Mouse (Mus musculus): ENCODE measurements around the gene Copz2. TPM values are rescaled to one million over a fixed set of nuclear protein-coding genes. Genes with fewer than 3 reads are reported as not detected.
A peak's percentile ranks its signal among the peaks of the same experiment; 100 is the strongest.

Gene Copz2
- total RNA-seq, 2 experiments from 2014 or later = 71.4 to 77.1 TPM

DNA sequence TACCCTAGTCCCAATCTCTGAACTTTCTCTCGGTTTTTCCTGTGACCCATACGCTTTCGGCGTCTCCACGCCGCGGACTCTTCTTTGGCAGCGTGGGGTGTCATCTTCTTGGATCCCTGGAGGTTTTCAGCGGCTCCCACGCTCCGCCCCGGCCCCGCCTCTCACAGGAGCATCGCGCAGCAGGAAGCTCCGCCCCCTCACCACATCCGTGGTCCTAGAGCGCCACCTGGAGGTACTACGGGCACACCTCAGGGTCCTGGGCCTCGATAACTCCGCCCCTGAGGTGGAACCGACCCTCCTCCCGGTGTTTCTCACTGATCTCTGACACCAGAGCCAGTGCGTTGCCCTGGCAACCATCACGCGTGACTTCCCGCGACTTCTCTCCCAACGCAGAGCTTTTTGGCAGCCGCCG is 12.2 kb downstream of the Copz2 start:
- DNase-seq (ENCODE audit: low spot score in 2 of 2) = peak; percentile 94

DNA sequence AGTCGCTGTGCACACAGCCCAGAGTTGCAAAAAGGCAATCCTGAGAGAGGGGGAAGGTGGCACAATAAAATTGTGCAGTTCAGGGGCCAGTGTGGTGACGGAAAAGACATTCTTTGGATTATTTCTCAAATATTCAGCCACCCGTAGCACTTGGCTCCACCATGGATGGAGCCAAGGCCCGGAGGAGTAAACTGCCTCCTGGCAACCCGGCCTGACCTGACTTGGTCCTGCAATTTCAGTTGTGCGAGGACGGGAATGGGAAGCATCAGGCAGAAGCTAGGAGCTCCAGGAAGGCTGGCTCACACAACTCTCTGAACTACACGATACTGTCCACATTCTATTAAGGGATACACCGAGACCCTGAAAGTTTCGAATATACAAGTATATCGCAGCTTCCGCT is 12.9 kb downstream of the Copz2 start:
- DNase-seq (ENCODE audit: low spot score in 2 of 2) = no peak

DNA sequence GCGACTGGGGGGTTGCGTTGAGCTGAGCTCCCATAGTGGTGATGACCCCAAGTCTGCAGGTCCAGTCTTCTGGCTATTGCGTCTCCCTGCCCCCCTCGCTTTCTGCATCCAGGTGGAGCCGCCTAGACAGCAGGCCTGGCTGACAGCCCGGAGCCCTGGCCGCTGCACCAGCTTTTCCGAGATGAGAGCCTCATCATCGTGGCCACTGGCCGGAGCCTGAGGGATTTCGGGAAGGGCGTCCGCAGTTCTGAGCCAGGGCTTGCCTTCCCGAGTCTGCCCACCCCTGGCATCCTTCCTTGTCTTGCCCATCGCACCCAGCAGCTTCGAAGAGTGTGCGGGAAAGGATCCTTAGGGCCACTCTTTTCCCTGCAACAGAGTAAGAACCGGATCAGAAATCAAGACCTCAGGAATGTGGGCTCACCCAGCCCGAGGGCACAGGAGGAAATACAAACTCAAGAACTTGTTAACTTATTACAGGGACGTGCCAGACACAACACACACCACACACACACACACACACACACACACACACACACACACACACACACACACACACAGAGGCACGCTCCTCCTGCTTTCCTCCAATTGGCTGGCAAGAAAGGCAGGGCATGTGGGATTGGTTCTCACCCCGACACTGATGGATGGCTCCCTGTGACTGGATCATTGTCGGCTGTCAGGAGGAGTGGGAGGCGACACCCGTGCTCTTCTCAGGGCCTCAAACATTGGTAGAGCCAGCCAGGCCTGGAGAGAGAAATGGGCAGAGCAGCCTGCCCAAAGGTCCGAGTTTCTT is 13.7 kb downstream of the Copz2 start:
- DNase-seq (ENCODE audit: low spot score in 2 of 2) = peak; percentile 44 to 59

GRCm38 (mm10) chr11:96867149-96867548 is 17.5 kb downstream of the Copz2 start:
- DNase-seq (ENCODE audit: low spot score in 2 of 2) = peak; percentile 51 to 67

DNA sequence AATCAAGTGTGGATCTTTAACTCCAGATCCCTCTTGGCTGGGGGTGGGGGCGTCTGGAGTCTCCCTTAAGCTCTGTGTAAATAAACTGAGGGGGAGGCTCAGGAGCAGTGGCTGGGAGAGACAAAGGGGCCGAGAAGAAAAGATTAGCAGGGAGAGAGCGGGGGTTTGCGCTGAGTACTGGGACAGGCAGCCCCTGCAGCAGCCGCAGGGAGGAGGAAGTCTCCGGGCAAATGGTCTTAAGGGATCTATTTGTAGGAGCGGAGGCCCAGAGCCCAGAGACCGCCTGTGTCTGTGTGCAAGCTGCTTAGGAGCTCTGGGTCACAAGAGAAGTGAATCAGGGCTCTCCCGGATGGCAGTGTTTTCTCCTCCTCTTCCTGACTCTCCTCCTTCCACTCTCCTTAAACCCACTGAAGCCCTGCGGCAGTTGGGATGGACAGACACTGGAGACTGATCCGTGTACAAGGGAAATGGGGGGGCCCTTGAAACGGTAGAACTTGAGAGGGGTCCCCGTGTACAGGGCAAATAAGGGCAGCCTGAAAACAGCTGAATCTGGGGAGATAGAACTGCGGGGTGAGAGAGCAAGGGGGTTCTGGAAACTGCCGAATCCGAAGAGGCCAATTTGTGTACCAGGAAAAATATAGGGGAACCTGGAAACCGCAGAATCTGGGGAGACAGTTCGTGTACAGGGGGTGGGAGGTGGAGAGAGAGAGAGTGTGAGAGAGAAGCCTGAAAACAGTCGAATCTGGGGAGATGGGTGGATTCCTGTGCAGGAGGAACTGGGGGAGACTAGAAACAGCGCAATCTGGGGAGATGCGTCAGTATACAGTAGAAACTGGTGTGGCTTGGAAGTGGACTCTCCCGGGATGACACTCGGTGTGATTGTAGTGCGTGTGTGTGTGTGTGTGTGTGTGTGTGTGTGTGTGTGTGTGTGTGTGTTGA is 23.0 kb downstream of the Copz2 start:
- peak in 1 of 2 experiments; percentile 29 for DNase-seq (ENCODE audit: low spot score in 2 of 2)

GRCm38 (mm10) chr11:96873601-96874140 is 24.0 kb downstream of the Copz2 start:
- DNase-seq (ENCODE audit: low spot score in 2 of 2) = peak in 1 of 2 experiments; percentile 63

DNA sequence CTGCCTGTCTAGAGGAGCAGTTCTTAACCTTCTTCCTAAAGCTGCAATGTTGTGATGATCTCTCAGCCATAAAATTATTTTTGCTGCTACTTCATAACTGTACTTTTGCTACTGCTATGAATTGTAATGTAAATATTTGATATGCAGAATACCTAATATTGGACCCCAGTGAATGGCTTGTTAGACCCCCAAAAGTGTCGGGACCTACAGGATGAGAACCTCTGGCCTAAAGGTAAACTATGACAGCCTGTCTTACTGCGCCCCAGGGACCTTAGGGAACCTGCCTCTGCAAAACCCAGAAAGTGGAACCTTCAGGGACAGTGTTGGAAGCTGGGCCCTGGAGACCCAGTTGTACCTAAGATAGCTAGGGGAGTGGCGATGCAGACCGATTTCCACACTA is 25.6 kb downstream of the Copz2 start:
- no peak for DNase-seq (ENCODE audit: low spot score in 2 of 2)

DNA sequence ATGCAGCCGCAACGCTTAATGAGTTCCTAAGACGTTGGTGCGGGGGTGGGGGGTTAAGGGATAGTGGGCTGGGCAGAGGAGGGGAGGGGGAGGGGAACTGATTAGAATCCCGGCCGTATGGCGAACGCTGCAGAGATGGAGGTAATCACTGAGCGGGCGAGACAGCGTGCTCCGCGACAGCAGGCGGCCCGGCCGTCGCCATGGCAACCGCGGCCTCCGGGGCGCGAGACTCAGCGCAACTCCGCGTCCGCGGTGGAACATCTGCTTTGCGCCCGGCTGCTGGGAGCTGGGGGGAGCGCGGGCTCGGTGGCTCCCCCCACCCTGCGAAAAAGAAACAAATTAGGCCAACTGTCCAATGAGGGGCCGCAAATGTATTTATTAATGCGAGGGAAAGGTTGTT is 26.1 kb downstream of the Copz2 start:
- peak; percentile 68 to 80 for DNase-seq (ENCODE audit: low spot score in 2 of 2)

DNA sequence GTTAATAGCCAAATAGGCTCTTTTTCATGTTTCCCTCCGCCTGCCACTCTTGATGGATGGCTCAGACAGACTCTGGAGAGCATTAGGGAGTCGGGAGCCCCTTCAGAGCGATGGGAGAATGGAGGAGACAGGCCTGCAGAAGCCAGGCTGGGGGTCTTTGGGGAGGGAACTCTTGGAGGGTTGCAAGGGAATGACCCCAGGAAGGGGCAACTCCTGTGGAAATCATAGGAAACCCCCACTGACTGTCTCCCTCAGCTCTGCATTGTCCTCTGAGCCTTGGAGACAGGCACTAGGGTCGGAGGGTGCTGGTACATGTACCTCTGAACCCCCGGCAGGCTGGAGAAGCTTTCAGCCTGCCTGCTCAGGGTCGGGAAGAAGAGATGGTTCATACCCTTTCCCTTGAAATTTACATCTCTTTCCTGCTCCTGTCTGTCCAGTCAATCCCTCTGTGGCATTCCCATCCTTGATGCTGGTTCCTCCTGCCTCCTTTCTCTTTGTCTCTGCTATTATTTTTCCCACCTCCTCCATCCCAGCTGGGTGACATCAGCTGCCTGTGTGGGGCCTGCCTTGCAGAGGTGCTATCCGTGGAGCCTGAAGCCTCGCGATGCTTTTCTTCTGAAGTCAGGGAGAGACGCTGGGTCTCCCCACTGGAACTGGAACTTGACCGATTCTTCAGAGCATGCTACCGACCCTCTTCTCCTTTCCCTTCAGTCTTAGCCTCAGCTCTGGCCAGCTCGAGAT is 26.8 kb downstream of the Copz2 start:
- DNase-seq (ENCODE audit: low spot score in 2 of 2) = no peak

- DNase-seq (ENCODE audit: low spot score in 2 of 2) = no peak
Measured at GRCm38 (mm10) chr11:96877071-96877470, 27.4 kb downstream of the Copz2 start.

DNA sequence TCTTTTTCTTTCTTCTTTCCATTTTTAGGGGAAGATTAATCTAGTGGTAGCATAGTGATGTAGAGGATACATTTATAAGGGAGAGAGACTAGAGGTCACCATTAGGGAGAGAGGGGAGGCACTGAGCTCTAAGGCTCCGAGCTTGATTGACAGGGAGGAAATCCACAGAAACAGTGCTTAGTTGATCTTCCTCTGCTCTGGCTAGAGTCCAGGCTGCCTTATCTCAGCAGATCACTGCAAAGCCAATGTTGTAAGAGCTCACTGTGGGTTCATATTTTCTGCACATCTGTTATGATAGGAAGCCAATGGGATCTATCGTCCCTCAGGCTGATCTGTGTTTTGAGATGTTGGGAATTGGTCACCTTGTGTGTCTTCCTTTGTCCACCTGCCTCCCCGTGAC is 29.0 kb downstream of the Copz2 start:
- DNase-seq (ENCODE audit: low spot score in 2 of 2) = no peak

DNA sequence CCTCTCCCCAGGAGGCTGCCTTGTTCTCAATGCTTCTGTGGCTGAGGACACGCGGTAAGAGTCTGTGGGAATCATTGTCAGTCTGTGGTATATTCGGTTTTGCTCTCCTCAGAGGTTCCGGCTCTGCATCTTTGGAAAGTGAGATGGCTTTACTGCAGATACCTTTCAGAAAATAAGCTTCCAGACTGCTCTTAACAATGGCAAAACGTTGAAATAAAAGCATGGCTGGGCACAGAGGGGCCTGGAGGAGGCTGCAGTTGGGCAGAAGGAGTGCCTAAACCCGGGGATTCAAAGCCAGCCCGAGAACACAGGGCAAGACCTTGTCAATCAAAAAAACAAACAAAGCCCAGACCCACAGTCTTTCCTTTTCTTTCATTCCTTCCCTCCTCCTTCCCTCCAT is 29.7 kb downstream of the Copz2 start:
- no peak for DNase-seq (ENCODE audit: low spot score in 2 of 2)

GRCm38 (mm10) chr11:96880296-96880695 is 30.6 kb downstream of the Copz2 start:
- DNase-seq (ENCODE audit: low spot score in 2 of 2) = no peak

GRCm38 (mm10) chr11:96885901-96886340 is 36.3 kb downstream of the Copz2 start:
- no peak for DNase-seq (ENCODE audit: low spot score in 2 of 2)

DNA sequence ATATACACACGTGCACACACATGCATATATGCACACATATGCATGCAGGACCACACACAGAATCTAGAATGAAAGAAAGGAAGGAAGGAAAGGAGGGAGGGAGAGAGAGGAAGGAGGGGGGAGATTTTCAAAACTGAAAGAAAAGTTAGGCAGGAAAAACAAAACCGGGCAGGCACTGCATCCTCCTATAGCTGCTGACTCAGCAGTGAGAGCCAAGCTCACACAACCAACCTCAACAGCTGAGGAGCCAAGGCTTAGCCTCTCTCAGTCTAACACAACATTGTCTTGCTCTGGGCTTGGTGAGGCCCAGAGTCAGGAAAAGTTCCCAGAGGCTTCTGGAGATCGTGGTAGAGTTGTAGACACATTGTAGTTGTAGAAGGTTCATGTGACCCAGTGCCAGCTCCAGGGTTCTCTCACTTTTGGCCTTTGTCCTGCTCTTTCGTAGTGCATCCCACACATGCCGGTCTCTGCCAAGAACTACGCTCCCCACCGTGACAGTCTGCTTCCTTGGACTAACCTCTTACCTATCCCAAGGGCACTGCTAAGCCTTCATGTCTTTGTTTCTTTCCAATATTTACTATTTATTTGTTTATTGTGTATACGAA is 37.4 kb downstream of the Copz2 start:
- no peak for DNase-seq (ENCODE audit: low spot score in 2 of 2)

GRCm38 (mm10) chr11:96891784-96892527 is 42.3 kb downstream of the Copz2 start:
- no peak for DNase-seq (ENCODE audit: low spot score in 2 of 2)

DNA sequence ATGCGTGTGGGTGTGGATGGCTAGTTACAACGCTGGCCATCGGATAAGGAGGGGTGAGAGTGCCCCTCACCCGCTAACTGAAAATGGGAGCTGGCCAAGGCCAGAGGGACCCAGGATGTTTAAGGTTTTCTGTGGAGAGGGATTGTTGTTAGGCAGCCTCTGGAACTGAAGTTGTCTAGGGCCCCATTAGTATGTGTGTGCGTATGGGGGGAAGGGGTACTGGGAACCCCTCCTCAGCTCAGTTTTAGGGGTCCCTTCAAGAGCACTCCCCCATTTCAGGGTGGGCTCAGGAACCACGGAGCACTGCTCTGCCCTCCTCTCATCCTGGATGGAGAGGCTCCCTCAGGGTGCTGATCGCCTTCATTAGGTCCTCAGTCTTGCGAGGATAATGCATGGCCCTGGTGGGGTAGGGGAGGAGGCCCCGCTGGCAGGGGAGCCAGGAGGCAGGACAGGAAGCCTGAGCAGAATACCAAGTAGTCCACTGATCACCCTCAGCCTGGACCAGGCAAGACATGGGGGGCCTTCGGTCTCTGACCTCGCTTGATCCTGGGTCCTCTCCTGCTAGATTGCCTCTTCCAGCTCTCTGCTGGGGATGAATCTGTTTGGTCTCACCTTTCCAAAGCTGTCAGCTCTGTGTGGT is 43.7 kb downstream of the Copz2 start:
- no peak for DNase-seq (ENCODE audit: low spot score in 2 of 2)

DNA sequence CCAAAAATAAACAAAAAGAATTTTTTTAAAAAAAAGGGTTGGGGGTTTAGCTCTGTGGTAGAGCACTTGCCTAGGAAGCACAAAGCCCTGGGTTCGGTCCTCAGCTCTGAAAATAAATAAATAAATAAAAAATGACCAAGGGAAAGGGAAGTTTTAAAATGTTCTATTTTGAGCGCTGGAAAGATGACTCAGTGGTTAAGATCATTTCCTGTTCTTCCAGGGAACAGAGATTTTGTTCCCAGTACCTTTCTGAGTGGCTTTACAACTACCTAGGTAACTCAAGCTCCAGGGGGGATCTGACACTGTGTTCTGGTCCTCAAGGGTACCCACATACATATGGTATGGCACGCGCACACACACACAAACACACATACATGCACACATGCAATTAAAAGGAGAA is 46.2 kb downstream of the Copz2 start:
- DNase-seq (ENCODE audit: low spot score in 2 of 2) = no peak
